In the genomic region with DNA sequence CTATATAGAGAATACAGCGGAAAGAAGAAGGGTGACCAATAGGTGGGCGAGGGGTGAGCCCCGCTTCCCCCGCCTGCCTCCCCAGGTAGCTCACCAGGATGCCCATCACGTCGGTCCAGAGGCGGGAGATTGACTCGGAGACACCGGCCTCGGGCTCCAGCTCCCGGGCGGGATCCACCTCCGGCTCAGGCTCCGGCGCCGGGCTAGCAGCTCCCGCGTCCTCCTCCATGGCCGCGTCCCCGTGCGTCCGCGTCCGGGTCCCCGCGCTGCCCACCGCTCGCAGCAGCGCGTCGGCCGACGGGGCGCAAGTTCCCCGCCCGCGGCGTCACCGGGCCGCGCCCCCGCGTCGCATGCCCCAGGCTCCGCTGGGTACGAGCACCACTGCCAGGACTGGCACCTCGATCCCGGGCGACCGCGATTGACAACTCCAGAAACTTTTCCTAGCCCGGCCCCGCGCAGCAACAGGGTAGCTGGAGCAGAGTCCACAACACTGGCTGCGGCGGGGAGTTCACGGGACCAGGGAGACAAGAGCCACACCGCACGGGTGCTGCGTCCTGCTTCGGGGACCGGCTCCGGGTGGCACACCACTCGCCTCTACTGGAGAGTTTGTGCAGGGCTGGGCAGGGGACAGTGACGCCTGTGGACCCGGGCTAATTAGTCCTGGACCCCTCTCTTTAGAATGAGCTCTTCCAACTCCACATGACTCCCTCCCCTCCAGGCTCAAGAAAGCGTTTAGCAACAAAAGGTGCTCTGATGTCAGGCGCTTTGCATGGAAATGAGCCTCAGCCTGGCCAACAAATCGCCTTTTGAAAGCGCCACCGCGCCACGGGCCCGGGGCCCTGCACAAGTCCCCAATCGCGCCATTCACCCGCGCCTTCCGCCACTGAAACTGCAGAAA, we compare ENCODE assay signal across 8 mouse cellular contexts. TPM values are rescaled to one million over a fixed set of nuclear protein-coding genes. Genes with fewer than 3 reads are reported as not detected.
DNase-seq lines count a peak whose midpoint lies in the region; ATAC-seq and TF ChIP-seq lines count a peak whose summit lies in the region.

TSS of gene Sash1 (minus strand) at position 441 of the 898 bp plus-strand sequence.

- peak; percentile 14 for DNase-seq in CD4-positive, CD25-positive, alpha-beta regulatory T cell, adult 2 months (ENCODE audit: low read depth, low spot score)
- peak; percentile 92 for DNase-seq in forebrain, embryonic 10.5 days (ENCODE audit: extremely low spot score, low spot score)
- DNase-seq in kidney, postnatal 0 days (ENCODE audit: low spot score), result peak; percentile 97
- DNase-seq in liver, adult 2 months (ENCODE audit: extremely low read depth, low read depth, low spot score), result peak; percentile 97
- DNase-seq in monocyte, adult 2 months (ENCODE audit: low read depth in 1 of 2, low spot score in 2 of 2), result peak; percentile 18 to 56
- DNase-seq in spleen, postnatal 4 days (ENCODE audit: low spot score in 2 of 2), result peak; percentile 39 to 74

- TF ChIP-seq POLR2A in liver, adult 2 months (IDR thresholded peaks at IDR 0.05; ENCODE audit: extremely low read depth, insufficient read depth, low read length), result peak; percentile 77

- WGBS in forebrain, embryonic 10.5 days, result under 1% methylated on average over 80 of the region's 80 CpGs
- under 1% methylated on average over 80 of the region's 80 CpGs for WGBS in heart, embryonic 13.5 days
- under 1% methylated on average over 80 of the region's 80 CpGs for WGBS in kidney, postnatal 0 days
- WGBS in liver, adult 2 months, result under 1% methylated on average over 80 of the region's 80 CpGs

- H3K4me1 ChIP-seq in forebrain, embryonic 10.5 days, result peaks cover 66% of the 10 kb centered on the region
- peaks cover 34% of the 10 kb centered on the region for H3K4me1 ChIP-seq in heart, embryonic 13.5 days
- H3K4me1 ChIP-seq in kidney, postnatal 0 days (replicated peaks; ENCODE audit: insufficient read depth, low read length), result peaks cover 12% of the 10 kb centered on the region; the same call in 1 of the 2 replicates
- peaks cover 14% of the 10 kb centered on the region for H3K4me1 ChIP-seq in liver, adult 2 months (ENCODE audit: control insufficient read depth, insufficient read depth, low read length)

- no peak; the same call in 1 of the 2 replicates for TF ChIP-seq CTCF in kidney, postnatal 0 days (IDR thresholded peaks at IDR 0.05; ENCODE audit: low read depth)
- no peak for TF ChIP-seq CTCF in liver, adult 2 months (IDR thresholded peaks at IDR 0.05; ENCODE audit: low read depth, low read length)

- peaks cover 17% of the 10 kb centered on the region; the same call in 1 of the 2 replicates for H3K79me2 ChIP-seq in liver, adult 2 months (ENCODE audit: control insufficient read depth, insufficient read depth, low read length)

- H3K9ac ChIP-seq in heart, embryonic 13.5 days, result peak within 1 kb of the TSS; percentile 88
- H3K9ac ChIP-seq in kidney, postnatal 0 days (ENCODE audit: low read depth, low read length), result peak within 1 kb of the TSS; percentile 84
- H3K9ac ChIP-seq in liver, adult 2 months (ENCODE audit: low read depth, low read length), result peak within 1 kb of the TSS; percentile 93

- H3K27me3 ChIP-seq in forebrain, embryonic 10.5 days (ENCODE audit: poor library complexity, severe bottlenecking), result peaks cover 45% of the 10 kb centered on the region
- H3K27me3 ChIP-seq in heart, embryonic 13.5 days (replicated peaks), result no peaks in the 10 kb centered on the region
- H3K27me3 ChIP-seq in kidney, postnatal 0 days (ENCODE audit: insufficient read depth, low read length), result no peaks in the 10 kb centered on the region
- H3K27me3 ChIP-seq in liver, adult 2 months (ENCODE audit: control insufficient read depth, insufficient read depth, low read length), result no peaks in the 10 kb centered on the region

- H3K9me3 ChIP-seq in forebrain, embryonic 10.5 days, result no peaks in the 10 kb centered on the region
- no peaks in the 10 kb centered on the region for H3K9me3 ChIP-seq in heart, embryonic 13.5 days
- no peaks in the 10 kb centered on the region for H3K9me3 ChIP-seq in kidney, postnatal 0 days (replicated peaks; ENCODE audit: low read length)

- no peaks in the 10 kb centered on the region for H3K36me3 ChIP-seq in forebrain, embryonic 10.5 days (replicated peaks)
- no peaks in the 10 kb centered on the region for H3K36me3 ChIP-seq in heart, embryonic 13.5 days
- no peaks in the 10 kb centered on the region for H3K36me3 ChIP-seq in kidney, postnatal 0 days (ENCODE audit: insufficient read depth, low read length)
- H3K36me3 ChIP-seq in liver, adult 2 months (ENCODE audit: control insufficient read depth, insufficient read depth, low read length), result no peaks in the 10 kb centered on the region

- no peak for ATAC-seq in CD4-positive, CD25-positive, alpha-beta regulatory T cell, adult 4 months
- peak; percentile 82; the same call in 1 of the 2 replicates for ATAC-seq in heart, embryonic 13.5 days (ENCODE audit: extremely low read depth, insufficient number of reproducible peaks, low FRiP score, low TSS enrichment)
- peak; percentile 94 for ATAC-seq in kidney, postnatal 0 days (replicated peaks; ENCODE audit: low FRiP score, low read depth)

- H3K27ac ChIP-seq in forebrain, embryonic 10.5 days, result peak within 1 kb of the TSS; percentile 97
- H3K27ac ChIP-seq in heart, embryonic 13.5 days (replicated peaks), result peak within 1 kb of the TSS; percentile 96
- peak within 1 kb of the TSS; percentile 98 for H3K27ac ChIP-seq in kidney, postnatal 0 days
- H3K27ac ChIP-seq in liver, adult 2 months (replicated peaks; ENCODE audit: insufficient read depth, low read depth, low read length), result peak within 1 kb of the TSS; percentile 94

- peak within 1 kb of the TSS; percentile 72 for H3K4me2 ChIP-seq in heart, embryonic 13.5 days
- peak within 1 kb of the TSS; percentile 74 for H3K4me2 ChIP-seq in kidney, postnatal 0 days (ENCODE audit: low read length)

- peak within 1 kb of the TSS; percentile 75 for H3K4me3 ChIP-seq in forebrain, embryonic 10.5 days
- H3K4me3 ChIP-seq in heart, embryonic 13.5 days, result peak within 1 kb of the TSS; percentile 79
- peak within 1 kb of the TSS; percentile 74 for H3K4me3 ChIP-seq in kidney, postnatal 0 days (replicated peaks; ENCODE audit: low read depth, low read length)
- H3K4me3 ChIP-seq in liver, adult 2 months (ENCODE audit: insufficient read depth, low read depth, low read length), result peak within 1 kb of the TSS; percentile 93

RNA-seq across cellular contexts. Expression of gene Sash1, which starts in this region (rescaled TPM):
- polyA plus RNA-seq in CD4-positive, CD25-positive, alpha-beta regulatory T cell, adult 4 months (2017; shearing (Covaris generic)), result not detected
- 2.6 and 2.8 TPM in 2 replicates for polyA plus RNA-seq in forebrain, embryonic 10.5 days (2016; fragmentation: Nextera tagmentation; extraction: Ambion mirVana)
- 3.3 and 3.5 TPM in 2 replicates for polyA plus RNA-seq in heart, embryonic 13.5 days (2015; fragmentation: Nextera tagmentation; extraction: Ambion mirVana)
- polyA plus RNA-seq in kidney, postnatal 0 days (2015; fragmentation: Nextera tagmentation; extraction: Ambion mirVana), result 5.5 and 5.9 TPM in 2 replicates
- total RNA-seq in liver, adult 2 months (2014; rRNA removed), result 21.1 and 27.3 TPM in 2 replicates
- polyA plus RNA-seq in liver, adult 2 months (2012; rRNA removed), result 6.9 and 9.6 TPM in 2 replicates

Comparison
In these comparisons a context has a peak if more than half of its experiments do, and no peak if none do; other contexts are left out.
1. DNase-seq: peak in every context shown above with its lines; median percentile 97 in kidney, postnatal 0 days; 97 in liver, adult 2 months; 92 in forebrain, embryonic 10.5 days; 56 in spleen, postnatal 4 days; 37 in monocyte, adult 2 months; 14 in CD4-positive, CD25-positive, alpha-beta regulatory T cell, adult 2 months.